Mouse (Mus musculus): ENCODE measurements around the gene Ppp2r5b. TPM values are rescaled to one million over a fixed set of nuclear protein-coding genes. Genes with fewer than 3 reads are reported as not detected.

Ppp2r5b gene
- 272 and 321 TPM in 2 replicates for total RNA-seq (2014; rRNA removed)
- 149 and 160 TPM in 2 replicates for polyA plus RNA-seq (2015; fragmentation: Nextera tagmentation; extraction: Ambion mirVana)

DNA sequence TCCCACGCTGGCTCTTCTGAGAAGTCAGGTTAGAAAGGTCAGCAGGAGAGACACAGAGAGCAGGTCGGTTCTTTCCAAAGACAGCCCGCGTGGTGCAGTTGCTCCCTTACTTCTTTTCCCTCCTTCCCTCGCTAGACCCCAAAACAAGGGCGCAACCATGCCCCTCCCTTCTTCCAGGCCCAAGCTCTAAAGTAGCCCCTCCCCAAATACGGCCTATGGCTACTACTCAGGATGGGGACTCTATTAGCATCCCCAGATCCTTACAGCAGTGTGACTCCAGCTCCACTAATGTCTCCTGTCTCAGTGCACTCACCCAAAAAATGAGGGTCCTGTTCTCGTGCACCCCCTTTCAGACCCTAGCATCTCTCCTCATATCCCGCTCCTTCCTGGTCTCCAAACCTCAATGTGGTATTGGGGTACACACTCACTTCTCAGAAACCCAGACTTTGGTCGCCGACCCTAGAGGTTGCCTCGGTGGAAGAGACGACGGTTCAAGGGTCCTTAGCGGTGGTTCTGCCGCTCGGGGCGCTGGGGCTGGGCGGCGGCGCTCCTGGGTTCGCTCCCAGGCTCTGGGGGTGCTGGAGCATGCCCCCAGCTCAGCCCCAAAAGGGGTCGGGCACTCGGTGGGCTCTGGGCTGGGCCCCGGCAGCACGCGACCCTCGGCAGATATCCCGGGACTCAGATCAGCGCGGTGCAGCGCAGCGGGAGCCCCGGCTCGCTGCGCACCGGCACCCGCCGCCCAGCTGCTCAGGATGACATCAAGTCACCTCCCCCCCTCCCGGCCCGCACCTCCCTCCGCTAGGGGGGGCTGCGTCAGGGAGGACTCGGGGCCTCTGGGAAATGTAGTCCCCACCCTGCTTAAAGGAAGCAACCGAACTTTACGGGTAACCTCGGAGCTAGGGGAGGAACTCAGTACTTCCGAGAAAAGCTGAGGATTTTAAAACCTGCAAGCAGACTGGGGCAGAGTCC, at the start of gene Ppp2r5b:
Gene Ppp2r5b, minus strand, starts transcription at position 789 of the 969 bp plus-strand sequence.
- no peaks in the 10 kb centered on the region for H3K9me3 ChIP-seq (ENCODE audit: low read length)
- H3K27me3 ChIP-seq (ENCODE audit: insufficient read depth, low read length): no peaks in the 10 kb centered on the region
- H3K4me3 ChIP-seq (ENCODE audit: low read length): peak within 1 kb of the TSS; percentile 61
- DNase-seq (ENCODE audit: low spot score): peak; percentile 97
- WGBS: under 1% methylated on average over 48 of the region's 48 CpGs
- TF ChIP-seq CTCF (IDR thresholded peaks at IDR 0.05; ENCODE audit: low read depth): peak; percentile 58
- peaks cover 22% of the 10 kb centered on the region for H3K36me3 ChIP-seq (ENCODE audit: insufficient read depth, low read length)
- H3K4me1 ChIP-seq (ENCODE audit: insufficient read depth, low read length): peaks cover 14% of the 10 kb centered on the region
- H3K27ac ChIP-seq: peak within 1 kb of the TSS; percentile 92
- peak within 1 kb of the TSS; percentile 89 for H3K4me2 ChIP-seq (ENCODE audit: low read depth, low read length)
- peak; percentile 93 for ATAC-seq
- H3K9ac ChIP-seq (replicated peaks; ENCODE audit: low read length): peak within 1 kb of the TSS; percentile 89

DNA sequence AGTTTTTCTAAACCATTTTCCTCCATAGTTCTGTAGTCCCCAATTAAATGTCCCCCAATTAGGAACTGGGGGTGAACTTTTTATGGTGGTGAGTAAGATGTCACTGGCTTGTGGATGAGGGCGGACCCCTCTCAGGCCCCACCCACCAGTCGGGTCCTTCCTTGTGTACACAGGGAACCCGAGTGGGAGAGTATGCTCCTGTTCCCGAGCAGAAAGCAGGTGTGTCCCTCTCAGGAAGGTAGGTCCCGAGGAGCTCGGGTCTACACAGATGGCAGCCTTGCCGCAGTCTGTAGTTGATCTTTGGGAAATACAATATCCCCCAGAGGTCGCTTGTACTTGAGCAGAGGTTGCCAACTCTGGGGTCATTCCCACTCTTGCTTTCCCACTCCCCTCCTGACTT, 49.6 kb upstream of the Ppp2r5b start:
- peaks cover 22% of the 10 kb centered on the region for H3K36me3 ChIP-seq (ENCODE audit: insufficient read depth, low read length)
- no peaks in the 10 kb centered on the region; the same call in 1 of the 2 replicates for H3K4me1 ChIP-seq (ENCODE audit: insufficient read depth, low read length)
- no peak overlapping the region for H3K9ac ChIP-seq (replicated peaks; ENCODE audit: low read length)
- H3K9me3 ChIP-seq (ENCODE audit: low read length): no peaks in the 10 kb centered on the region
- ATAC-seq (no peak), DNase-seq (ENCODE audit: low spot score) (no peak)
- no peak overlapping the region for H3K4me2 ChIP-seq (ENCODE audit: low read depth, low read length)
- no peak overlapping the region for H3K4me3 ChIP-seq (ENCODE audit: low read length)
- no peaks in the 10 kb centered on the region for H3K27me3 ChIP-seq (ENCODE audit: insufficient read depth, low read length)
- no peak for TF ChIP-seq CTCF (IDR thresholded peaks at IDR 0.05; ENCODE audit: low read depth)
- H3K27ac ChIP-seq: no peak overlapping the region
- 88% methylated on average over 8 of the region's 8 CpGs for WGBS

DNA sequence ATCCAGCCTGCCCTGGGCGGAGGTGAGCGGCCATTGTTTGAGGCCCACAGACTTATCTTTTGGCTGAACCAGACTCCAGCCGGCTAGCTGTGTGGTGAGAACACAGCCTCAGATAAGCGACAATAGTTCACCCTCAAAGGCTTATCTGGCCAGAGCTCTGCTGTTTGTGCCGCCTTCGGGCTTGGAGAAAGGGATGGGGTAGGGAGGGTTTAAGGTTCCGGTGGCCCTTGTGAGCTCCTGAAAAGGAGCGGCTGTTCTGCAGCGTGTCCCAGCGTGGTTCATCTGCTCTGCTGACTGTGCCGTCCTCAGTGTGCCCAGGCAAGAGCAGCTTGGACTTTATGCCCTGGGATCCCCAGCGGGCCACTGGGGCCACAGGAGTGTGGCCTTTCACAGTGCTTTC, 48.8 kb upstream of the Ppp2r5b start:
- H3K27ac ChIP-seq: no peak overlapping the region

DNA sequence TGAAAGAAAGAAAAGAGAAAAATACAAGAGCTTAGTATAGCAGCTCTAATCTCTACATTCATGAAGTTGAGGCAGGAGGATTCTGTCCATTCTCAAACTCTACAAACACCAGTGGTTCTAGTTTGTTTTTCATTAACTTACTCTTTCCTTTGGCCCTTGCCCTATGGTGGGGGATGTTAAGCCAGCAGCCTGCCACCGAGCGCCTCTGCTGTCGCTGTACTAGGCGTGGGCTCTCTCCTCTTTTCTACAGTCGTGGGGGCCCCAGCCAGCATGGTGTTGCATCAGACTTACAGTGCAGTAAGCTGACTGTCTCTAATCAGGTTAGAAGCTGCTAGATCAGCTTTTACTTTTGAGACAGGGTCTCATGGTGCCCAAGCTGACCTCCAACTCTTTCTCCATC, 47.3 kb upstream of the Ppp2r5b start:
- Histone ChIP-seq H3K9ac (replicated peaks; ENCODE audit: low read length) (no peak overlapping the region), H3K4me1 (ENCODE audit: insufficient read depth, low read length) (peaks cover 21% of the 10 kb centered on the region), H3K4me2 (ENCODE audit: low read depth, low read length) (no peak overlapping the region), H3K9me3 (ENCODE audit: low read length) (no peaks in the 10 kb centered on the region), H3K4me3 (ENCODE audit: low read length) (no peak overlapping the region), H3K36me3 (ENCODE audit: insufficient read depth, low read length) (peaks cover 22% of the 10 kb centered on the region), H3K27me3 (ENCODE audit: insufficient read depth, low read length) (no peaks in the 10 kb centered on the region), H3K27ac (no peak overlapping the region)
- WGBS: 78% methylated on average over 5 of the region's 5 CpGs
- DNase-seq (ENCODE audit: low spot score) (no peak), ATAC-seq (no peak)
- no peak for TF ChIP-seq CTCF (IDR thresholded peaks at IDR 0.05; ENCODE audit: low read depth)

More for the DNA sequence above, 48.8 kb upstream of the Ppp2r5b start:
- Histone ChIP-seq H3K4me3 (ENCODE audit: low read length) (no peak overlapping the region), H3K36me3 (ENCODE audit: insufficient read depth, low read length) (peaks cover 22% of the 10 kb centered on the region), H3K4me1 (ENCODE audit: insufficient read depth, low read length) (peaks cover 6% of the 10 kb centered on the region), H3K9ac (replicated peaks; ENCODE audit: low read length) (no peak overlapping the region), H3K4me2 (ENCODE audit: low read depth, low read length) (no peak overlapping the region), H3K9me3 (ENCODE audit: low read length) (no peaks in the 10 kb centered on the region), H3K27me3 (ENCODE audit: insufficient read depth, low read length) (no peaks in the 10 kb centered on the region)
- DNase-seq (ENCODE audit: low spot score) (no peak), ATAC-seq (no peak)
- 90% methylated on average over 12 of the region's 12 CpGs for WGBS
- no peak for TF ChIP-seq CTCF (IDR thresholded peaks at IDR 0.05; ENCODE audit: low read depth)

DNA sequence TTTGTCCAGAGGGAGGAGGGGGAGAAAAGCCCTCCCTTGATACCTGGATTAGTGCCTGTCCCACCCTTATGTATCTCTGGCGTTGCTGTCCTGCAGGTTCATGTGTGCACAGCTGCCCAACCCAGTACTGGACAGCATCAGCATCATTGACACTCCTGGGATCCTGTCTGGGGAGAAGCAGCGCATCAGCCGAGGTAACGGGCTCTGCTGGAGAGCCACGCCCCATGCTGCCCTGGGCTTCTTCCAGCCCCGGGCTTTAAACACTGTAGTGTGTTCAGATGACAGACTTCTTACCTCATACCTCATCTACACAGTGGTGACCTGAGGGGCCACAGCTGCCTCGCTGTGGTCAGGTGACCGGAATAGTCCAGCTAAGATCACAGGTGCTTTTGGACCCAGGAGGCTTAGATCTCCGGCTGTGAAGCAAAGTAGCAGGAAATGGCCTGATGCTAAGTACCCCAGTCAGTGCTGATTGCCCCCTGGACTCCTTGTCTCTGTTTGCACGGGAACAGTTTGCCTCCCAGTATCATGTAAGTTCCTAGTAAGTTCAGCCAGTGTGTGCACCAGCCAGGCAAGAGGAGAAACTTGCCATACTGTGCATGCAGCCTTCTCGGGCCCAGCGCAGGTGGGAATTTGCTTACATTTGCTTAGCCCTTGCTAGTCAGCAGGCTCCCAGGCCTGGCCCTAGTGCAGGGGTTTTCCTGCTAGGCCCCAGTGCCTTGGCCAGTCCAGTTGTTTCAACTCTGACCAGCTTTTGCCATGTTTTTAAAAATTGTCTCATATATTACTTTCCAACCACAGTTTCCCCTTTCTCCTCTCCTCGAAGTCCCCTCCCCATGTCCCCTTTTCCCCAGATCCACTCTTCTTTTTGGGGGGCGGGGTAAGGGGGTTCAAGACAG, 45.7 kb upstream of the Ppp2r5b start:
- H3K4me1 ChIP-seq (ENCODE audit: insufficient read depth, low read length): peaks cover 26% of the 10 kb centered on the region
- no peak overlapping the region for H3K27ac ChIP-seq
- ATAC-seq (no peak), DNase-seq (ENCODE audit: low spot score) (no peak)
- no peaks in the 10 kb centered on the region for H3K27me3 ChIP-seq (ENCODE audit: insufficient read depth, low read length)
- 88% methylated on average over 14 of the region's 14 CpGs for WGBS
- H3K4me3 ChIP-seq (ENCODE audit: low read length): no peak overlapping the region
- H3K36me3 ChIP-seq (ENCODE audit: insufficient read depth, low read length): peaks cover 22% of the 10 kb centered on the region
- H3K9me3 ChIP-seq (ENCODE audit: low read length): no peaks in the 10 kb centered on the region
- H3K9ac ChIP-seq (replicated peaks; ENCODE audit: low read length): no peak overlapping the region
- no peak overlapping the region for H3K4me2 ChIP-seq (ENCODE audit: low read depth, low read length)
- TF ChIP-seq CTCF (IDR thresholded peaks at IDR 0.05; ENCODE audit: low read depth): no peak

DNA sequence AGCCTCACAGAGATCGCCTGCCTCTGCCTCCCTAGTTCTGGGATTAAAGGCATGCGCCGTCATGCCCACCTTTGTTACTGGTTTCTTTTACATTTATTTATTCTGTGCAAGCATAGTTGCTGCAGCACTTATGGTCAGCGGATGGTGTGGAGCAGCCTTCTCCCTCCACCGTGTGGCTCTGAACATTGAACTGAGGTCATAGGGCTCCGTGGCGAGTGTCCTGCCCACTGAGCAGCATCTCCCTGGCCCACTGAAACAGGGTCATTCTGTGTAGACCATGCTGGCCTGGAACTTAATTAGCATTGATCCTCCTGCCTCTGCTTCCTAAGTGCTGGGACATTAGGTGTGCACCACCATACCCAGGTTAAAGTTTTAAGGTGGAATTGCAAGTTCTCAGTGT, 44.9 kb upstream of the Ppp2r5b start:
- Histone ChIP-seq H3K36me3 (ENCODE audit: insufficient read depth, low read length) (peaks cover 22% of the 10 kb centered on the region), H3K9me3 (ENCODE audit: low read length) (no peaks in the 10 kb centered on the region), H3K27me3 (ENCODE audit: insufficient read depth, low read length) (no peaks in the 10 kb centered on the region), H3K27ac (no peak overlapping the region), H3K9ac (replicated peaks; ENCODE audit: low read length) (no peak overlapping the region; the same call in 1 of the 2 replicates), H3K4me2 (ENCODE audit: low read depth, low read length) (no peak overlapping the region), H3K4me3 (ENCODE audit: low read length) (no peak overlapping the region), H3K4me1 (ENCODE audit: insufficient read depth, low read length) (peaks cover 33% of the 10 kb centered on the region)
- DNase-seq (ENCODE audit: low spot score): no peak
- no peak for TF ChIP-seq CTCF (IDR thresholded peaks at IDR 0.05; ENCODE audit: low read depth)
- WGBS: 87% methylated on average over 7 of the region's 7 CpGs
- ATAC-seq: no peak
